Mouse (Mus musculus): ENCODE measurements around the gene Samd4b. TPM values are rescaled to one million over a fixed set of nuclear protein-coding genes. Genes with fewer than 3 reads are reported as not detected.

Samd4b gene
- polyA plus RNA-seq, 1 experiment from 2014 or later: 29.5 TPM

DNA sequence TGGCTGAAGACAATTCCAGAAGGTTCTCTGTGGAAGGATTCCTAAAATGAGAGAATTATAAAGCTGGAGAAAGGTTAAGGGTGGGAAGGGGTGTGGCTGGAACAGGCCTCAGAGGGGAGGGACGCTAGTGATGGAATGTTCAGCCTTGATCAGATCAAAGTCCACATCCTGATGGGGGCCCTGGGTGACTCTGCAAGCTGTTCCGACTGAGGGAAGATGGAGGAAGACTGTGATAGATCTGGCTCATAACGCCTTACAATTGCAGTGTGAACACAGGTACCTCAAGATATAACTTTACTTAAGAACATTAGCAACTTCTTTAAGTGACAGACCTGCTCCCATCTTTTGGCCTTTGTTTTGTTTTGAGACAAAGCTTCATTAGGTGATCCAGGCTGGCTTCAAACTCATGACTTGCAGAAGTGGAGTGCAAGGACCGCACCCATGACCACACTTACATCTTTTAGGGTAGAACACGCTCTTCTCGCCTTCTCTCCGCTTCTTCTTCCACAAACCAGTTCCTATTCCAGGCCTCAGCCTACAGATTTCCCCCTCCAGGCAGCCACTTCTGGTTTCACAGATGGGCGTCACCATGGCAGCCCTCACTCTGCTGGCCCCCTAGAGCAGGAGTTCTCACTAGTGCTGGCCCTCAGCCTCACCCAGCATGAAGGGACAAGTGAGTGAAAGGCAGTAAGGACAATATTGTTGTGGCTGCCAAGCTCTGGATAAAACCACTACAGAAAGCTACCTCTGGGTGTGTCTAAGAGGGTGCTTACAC lies 14.2 kb downstream of the Samd4b start:
- Histone ChIP-seq H3K9ac (replicated peaks; ENCODE audit: low read length) (no peak overlapping the region), H3K36me3 (ENCODE audit: control insufficient read depth, insufficient read depth, low read length) (no peaks in the 10 kb centered on the region), H3K4me3 (replicated peaks; ENCODE audit: low read depth, low read length) (no peak overlapping the region), H3K27me3 (ENCODE audit: control insufficient read depth, insufficient read depth, low read length) (no peaks in the 10 kb centered on the region), H3K4me2 (ENCODE audit: low read length) (no peak overlapping the region), H3K27ac (replicated peaks; ENCODE audit: low read depth, low read length) (no peak overlapping the region), H3K4me1 (ENCODE audit: control insufficient read depth, insufficient read depth, low read length) (no peaks in the 10 kb centered on the region), H3K9me3 (ENCODE audit: control insufficient read depth, low read length) (no peaks in the 10 kb centered on the region)
- DNase-seq (no peak), ATAC-seq (ENCODE audit: low FRiP score, low TSS enrichment) (no peak)
- 79% methylated on average over 8 of the region's 8 CpGs for WGBS

DNA sequence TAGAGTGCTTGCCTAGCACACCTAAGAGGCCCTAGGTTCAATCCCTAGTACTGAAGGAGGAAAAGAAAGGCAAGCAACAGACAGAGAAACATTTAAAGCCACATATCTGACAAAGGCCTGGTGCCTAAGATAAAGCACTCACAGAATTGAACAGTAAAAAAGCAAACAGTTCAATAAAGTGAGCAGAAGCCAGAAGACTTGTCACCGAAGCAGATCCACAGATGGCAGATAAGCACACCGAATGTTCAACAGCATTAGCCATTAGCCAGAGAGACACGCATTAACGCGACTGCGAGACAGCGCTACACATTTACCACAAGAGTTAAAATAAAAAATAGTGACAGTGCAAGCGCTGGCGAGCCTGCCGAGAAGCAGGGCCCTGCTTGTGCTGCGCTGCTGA lies 15.1 kb downstream of the Samd4b start:
- WGBS: 88% methylated on average over 11 of the region's 11 CpGs
- Histone ChIP-seq H3K9me3 (ENCODE audit: control insufficient read depth, low read length) (no peaks in the 10 kb centered on the region), H3K4me1 (ENCODE audit: control insufficient read depth, insufficient read depth, low read length) (no peaks in the 10 kb centered on the region), H3K4me3 (replicated peaks; ENCODE audit: low read depth, low read length) (no peak overlapping the region), H3K36me3 (ENCODE audit: control insufficient read depth, insufficient read depth, low read length) (no peaks in the 10 kb centered on the region), H3K9ac (replicated peaks; ENCODE audit: low read length) (no peak overlapping the region), H3K27ac (replicated peaks; ENCODE audit: low read depth, low read length) (no peak overlapping the region), H3K27me3 (ENCODE audit: control insufficient read depth, insufficient read depth, low read length) (no peaks in the 10 kb centered on the region), H3K4me2 (ENCODE audit: low read length) (no peak overlapping the region)
- DNase-seq (no peak), ATAC-seq (ENCODE audit: low FRiP score, low TSS enrichment) (no peak)

DNA sequence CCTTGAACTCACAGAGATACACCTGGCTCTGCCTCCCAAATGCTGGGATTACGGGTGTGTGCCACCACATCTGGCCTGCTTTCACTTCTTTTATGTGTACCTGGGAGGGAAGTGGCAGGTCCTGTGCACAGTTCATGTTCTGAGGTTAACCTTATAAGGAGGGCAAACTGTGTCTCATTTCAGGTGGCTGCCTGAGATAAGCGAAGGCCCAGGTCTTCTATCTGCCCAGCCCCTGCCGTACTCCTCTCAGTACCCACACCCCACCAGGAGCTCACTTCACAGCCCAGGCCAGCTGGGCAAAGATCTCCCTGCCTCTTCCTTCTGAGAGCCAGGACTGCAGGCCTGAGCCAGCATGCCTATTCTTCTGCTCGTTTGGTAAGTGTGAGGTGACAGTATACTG lies 16.2 kb downstream of the Samd4b start:
- ATAC-seq (ENCODE audit: low FRiP score, low TSS enrichment) (no peak), DNase-seq (no peak)
- H3K27me3 ChIP-seq (ENCODE audit: control insufficient read depth, insufficient read depth, low read length): no peaks in the 10 kb centered on the region
- WGBS: 91% methylated on average over 4 of the region's 4 CpGs
- H3K36me3 ChIP-seq (ENCODE audit: control insufficient read depth, insufficient read depth, low read length): no peaks in the 10 kb centered on the region
- H3K4me2 ChIP-seq (ENCODE audit: low read length): no peak overlapping the region
- H3K27ac ChIP-seq (replicated peaks; ENCODE audit: low read depth, low read length): no peak overlapping the region
- no peak overlapping the region for H3K9ac ChIP-seq (replicated peaks; ENCODE audit: low read length)
- no peak overlapping the region for H3K4me3 ChIP-seq (replicated peaks; ENCODE audit: low read depth, low read length)
- H3K9me3 ChIP-seq (ENCODE audit: control insufficient read depth, low read length): no peaks in the 10 kb centered on the region
- H3K4me1 ChIP-seq (ENCODE audit: control insufficient read depth, insufficient read depth, low read length): no peaks in the 10 kb centered on the region

DNA sequence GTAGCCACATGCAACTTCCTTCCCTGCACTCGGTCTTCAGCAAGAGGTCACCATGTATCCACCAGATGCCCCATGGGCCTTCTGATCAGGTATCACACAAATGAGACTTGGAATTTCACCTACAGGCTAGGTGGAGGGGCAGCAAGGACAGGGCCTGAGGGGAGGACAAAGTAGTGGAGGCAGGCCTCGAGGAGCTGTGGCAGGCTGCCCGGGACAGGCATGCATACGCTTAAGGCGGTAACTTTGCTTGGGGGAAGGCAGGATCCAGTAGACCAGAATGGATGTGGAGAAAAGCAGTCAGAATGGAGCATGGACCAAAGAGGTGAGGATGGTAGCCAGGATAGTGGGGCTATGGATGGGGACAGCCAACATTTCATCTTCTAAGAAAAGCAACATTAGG lies 18.1 kb downstream of the Samd4b start:
- H3K9ac ChIP-seq (replicated peaks; ENCODE audit: low read length): no peak overlapping the region
- ATAC-seq (ENCODE audit: low FRiP score, low TSS enrichment): no peak
- no peaks in the 10 kb centered on the region for H3K9me3 ChIP-seq (ENCODE audit: control insufficient read depth, low read length)
- no peak overlapping the region for H3K27ac ChIP-seq (replicated peaks; ENCODE audit: low read depth, low read length)
- H3K4me2 ChIP-seq (ENCODE audit: low read length): no peak overlapping the region
- no peaks in the 10 kb centered on the region for H3K4me1 ChIP-seq (ENCODE audit: control insufficient read depth, insufficient read depth, low read length)
- no peaks in the 10 kb centered on the region for H3K27me3 ChIP-seq (ENCODE audit: control insufficient read depth, insufficient read depth, low read length)
- no peaks in the 10 kb centered on the region for H3K36me3 ChIP-seq (ENCODE audit: control insufficient read depth, insufficient read depth, low read length)
- DNase-seq: no peak
- WGBS: 79% methylated on average over 5 of the region's 5 CpGs
- no peak overlapping the region for H3K4me3 ChIP-seq (replicated peaks; ENCODE audit: low read depth, low read length)

DNA sequence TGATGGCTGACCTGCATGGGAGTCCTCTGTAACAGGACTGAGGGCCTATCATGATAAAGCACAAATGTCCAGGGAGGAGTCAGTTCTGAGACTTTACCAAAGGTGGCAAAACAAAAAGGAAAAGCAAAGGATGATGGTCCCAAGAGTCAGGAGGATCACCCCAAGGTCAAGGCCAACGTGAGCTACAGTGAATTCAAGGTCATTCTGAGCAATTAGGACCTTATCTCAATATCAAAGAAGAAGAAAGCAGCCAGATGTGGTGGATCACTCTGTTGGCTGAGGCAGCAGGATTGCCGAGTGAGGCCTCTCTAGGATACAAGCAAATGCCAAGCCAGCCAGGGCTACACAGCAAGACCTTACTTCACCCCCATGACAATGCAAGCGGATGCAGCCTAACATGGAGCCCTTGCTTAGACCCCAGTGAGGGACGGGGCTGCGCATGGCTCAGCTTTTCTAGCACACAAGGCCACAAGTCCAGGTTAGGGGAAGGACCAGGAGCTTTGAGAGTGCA lies 19.3 kb downstream of the Samd4b start:
- no peaks in the 10 kb centered on the region for H3K36me3 ChIP-seq (ENCODE audit: control insufficient read depth, insufficient read depth, low read length)
- WGBS: 82% methylated on average over 5 of the region's 5 CpGs
- no peak overlapping the region for H3K27ac ChIP-seq (replicated peaks; ENCODE audit: low read depth, low read length)
- no peak overlapping the region for H3K9ac ChIP-seq (replicated peaks; ENCODE audit: low read length)
- H3K9me3 ChIP-seq (ENCODE audit: control insufficient read depth, low read length): no peaks in the 10 kb centered on the region
- H3K4me1 ChIP-seq (ENCODE audit: control insufficient read depth, insufficient read depth, low read length): no peaks in the 10 kb centered on the region
- DNase-seq (no peak), ATAC-seq (ENCODE audit: low FRiP score, low TSS enrichment) (no peak)
- no peaks in the 10 kb centered on the region for H3K27me3 ChIP-seq (ENCODE audit: control insufficient read depth, insufficient read depth, low read length)
- no peak overlapping the region for H3K4me2 ChIP-seq (ENCODE audit: low read length)
- H3K4me3 ChIP-seq (replicated peaks; ENCODE audit: low read depth, low read length): no peak overlapping the region

DNA sequence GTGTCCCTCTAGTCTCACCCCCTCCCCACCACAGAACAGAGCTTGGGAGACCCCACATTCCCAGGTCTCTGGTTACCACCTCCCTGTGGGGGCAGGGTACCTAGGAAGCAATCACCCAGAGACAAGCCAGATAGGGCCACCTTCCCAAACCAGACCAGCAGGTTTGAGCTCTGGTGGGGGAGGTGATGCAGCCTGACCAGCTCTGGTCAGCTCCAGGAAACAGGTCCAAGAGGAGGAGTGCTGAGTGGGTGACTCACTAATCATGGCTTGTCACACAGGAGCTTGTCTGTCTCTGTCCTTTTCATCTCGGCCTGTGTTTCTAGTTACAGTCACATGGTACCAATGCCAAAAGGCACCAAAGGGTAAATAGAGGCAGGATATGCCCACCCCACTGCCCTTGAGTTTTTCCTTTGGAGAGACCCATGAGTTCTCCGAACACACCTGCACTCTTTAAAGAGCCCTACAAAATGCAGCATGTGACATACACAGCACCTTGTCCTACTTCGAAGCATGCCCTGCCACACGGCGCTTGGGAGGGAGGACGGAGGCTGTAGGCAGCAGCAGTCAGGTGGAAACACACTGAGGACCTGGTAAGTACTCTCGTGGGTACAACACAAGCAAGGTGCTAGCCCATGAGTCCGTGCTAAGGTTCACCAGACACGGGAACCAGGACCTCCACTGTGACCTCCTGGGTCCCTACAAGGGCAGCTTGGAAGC lies 20.0 kb downstream of the Samd4b start:
- no peak overlapping the region for H3K4me3 ChIP-seq (replicated peaks; ENCODE audit: low read depth, low read length)
- no peaks in the 10 kb centered on the region for H3K9me3 ChIP-seq (ENCODE audit: control insufficient read depth, low read length)
- DNase-seq (no peak), ATAC-seq (ENCODE audit: low FRiP score, low TSS enrichment) (no peak)
- no peak overlapping the region for H3K9ac ChIP-seq (replicated peaks; ENCODE audit: low read length)
- no peak overlapping the region for H3K27ac ChIP-seq (replicated peaks; ENCODE audit: low read depth, low read length)
- no peaks in the 10 kb centered on the region for H3K27me3 ChIP-seq (ENCODE audit: control insufficient read depth, insufficient read depth, low read length)
- 90% methylated on average over 9 of the region's 9 CpGs for WGBS
- no peaks in the 10 kb centered on the region for H3K36me3 ChIP-seq (ENCODE audit: control insufficient read depth, insufficient read depth, low read length)
- H3K4me2 ChIP-seq (ENCODE audit: low read length): no peak overlapping the region
- H3K4me1 ChIP-seq (ENCODE audit: control insufficient read depth, insufficient read depth, low read length): no peaks in the 10 kb centered on the region

DNA sequence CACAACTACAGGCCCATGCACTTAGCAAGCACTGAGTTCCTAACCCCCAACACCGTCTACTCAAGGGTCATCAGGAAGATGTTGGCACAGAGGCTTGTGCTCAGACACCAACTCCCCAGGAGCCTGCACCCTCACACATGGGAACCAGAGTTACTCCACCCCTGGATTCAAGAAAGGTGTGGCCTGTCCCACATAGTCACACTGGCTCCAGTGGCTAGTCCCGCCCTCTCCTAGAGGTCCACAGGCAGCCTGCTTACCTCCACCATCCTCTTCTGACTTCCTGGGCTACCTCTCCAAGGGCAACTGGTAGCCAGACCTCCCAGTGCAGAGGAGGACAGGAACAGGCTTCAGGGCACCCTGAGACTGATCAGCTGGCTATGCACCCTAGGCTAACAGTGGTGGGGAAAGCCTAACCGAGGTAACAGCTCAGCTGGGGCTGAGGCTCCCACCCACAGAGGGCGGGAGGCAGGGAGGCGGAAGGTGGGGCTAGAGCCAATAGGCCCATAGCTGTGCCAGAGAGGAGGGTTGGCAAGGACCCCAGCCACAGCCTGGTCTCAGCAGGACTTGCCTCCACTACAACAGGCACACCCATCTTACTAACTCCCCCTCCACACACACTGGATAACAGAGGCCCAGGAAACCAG lies 21.6 kb downstream of the Samd4b start:
- H3K4me3 ChIP-seq (replicated peaks; ENCODE audit: low read depth, low read length): no peak overlapping the region
- WGBS: 78% methylated on average over 5 of the region's 5 CpGs
- no peaks in the 10 kb centered on the region for H3K36me3 ChIP-seq (ENCODE audit: control insufficient read depth, insufficient read depth, low read length)
- no peak overlapping the region for H3K27ac ChIP-seq (replicated peaks; ENCODE audit: low read depth, low read length)
- no peaks in the 10 kb centered on the region for H3K27me3 ChIP-seq (ENCODE audit: control insufficient read depth, insufficient read depth, low read length)
- H3K4me1 ChIP-seq (ENCODE audit: control insufficient read depth, insufficient read depth, low read length): no peaks in the 10 kb centered on the region; the same call in 1 of the 2 replicates
- no peak overlapping the region for H3K9ac ChIP-seq (replicated peaks; ENCODE audit: low read length)
- no peak overlapping the region for H3K4me2 ChIP-seq (ENCODE audit: low read length)
- no peak for DNase-seq
- ATAC-seq (ENCODE audit: low FRiP score, low TSS enrichment): no peak
- H3K9me3 ChIP-seq (ENCODE audit: control insufficient read depth, low read length): no peaks in the 10 kb centered on the region

DNA sequence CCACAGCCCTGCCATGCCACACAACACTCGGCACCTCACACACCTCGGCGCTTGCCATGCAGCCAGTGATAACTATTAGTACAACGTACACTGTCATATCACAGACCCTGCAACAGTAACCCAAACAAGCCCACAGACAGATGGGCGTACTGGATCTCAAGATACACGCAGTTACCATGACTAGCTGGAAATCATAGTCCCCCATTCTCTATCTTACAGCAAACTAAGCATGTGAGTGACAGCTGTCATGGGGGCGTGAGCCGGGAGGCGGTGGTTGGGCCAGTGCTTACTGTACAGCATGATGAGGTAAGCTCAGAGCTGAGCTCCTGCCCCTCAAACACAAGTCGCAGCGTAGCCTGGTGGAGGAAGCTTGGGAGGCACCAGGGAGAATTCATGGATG lies 22.3 kb downstream of the Samd4b start:
- no peak overlapping the region for H3K9ac ChIP-seq (replicated peaks; ENCODE audit: low read length)
- no peaks in the 10 kb centered on the region; the same call in 1 of the 2 replicates for H3K4me1 ChIP-seq (ENCODE audit: control insufficient read depth, insufficient read depth, low read length)
- DNase-seq: no peak
- no peak overlapping the region for H3K27ac ChIP-seq (replicated peaks; ENCODE audit: low read depth, low read length)
- 93% methylated on average over 11 of the region's 11 CpGs for WGBS
- H3K4me3 ChIP-seq (replicated peaks; ENCODE audit: low read depth, low read length): no peak overlapping the region
- no peaks in the 10 kb centered on the region for H3K36me3 ChIP-seq (ENCODE audit: control insufficient read depth, insufficient read depth, low read length)
- no peak overlapping the region for H3K4me2 ChIP-seq (ENCODE audit: low read length)
- no peak for ATAC-seq (ENCODE audit: low FRiP score, low TSS enrichment)
- no peaks in the 10 kb centered on the region for H3K27me3 ChIP-seq (ENCODE audit: control insufficient read depth, insufficient read depth, low read length)
- H3K9me3 ChIP-seq (ENCODE audit: control insufficient read depth, low read length): no peaks in the 10 kb centered on the region
